Mouse (Mus musculus): ENCODE data around the gene Mars. TPM values are rescaled to one million over a fixed set of nuclear protein-coding genes. Genes with fewer than 3 reads are reported as not detected.

The Mars gene
- polyA plus RNA-seq, 1 experiment: not detected

DNA sequence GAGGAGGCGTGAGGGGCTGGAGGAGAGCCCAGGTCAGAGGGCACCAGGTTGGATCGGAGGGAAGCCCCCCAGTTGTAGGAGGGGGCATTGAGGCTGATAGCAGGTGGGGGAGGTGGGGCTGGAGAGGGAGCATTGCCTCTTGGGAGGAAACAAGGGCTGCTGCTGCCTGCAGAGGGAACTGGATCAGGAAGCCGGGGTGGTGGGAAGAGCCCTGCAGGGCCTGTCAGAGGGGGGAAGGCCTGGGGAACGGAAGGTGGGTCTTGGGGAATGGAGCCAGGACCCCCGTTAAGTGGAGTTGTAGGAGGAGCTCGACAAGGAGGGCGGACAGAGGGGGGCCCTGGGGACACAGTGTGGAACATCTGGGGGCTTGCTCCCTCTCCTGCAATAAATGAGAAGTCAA is 25.4 kb downstream of the Mars start:
- 42% methylated on average over 7 of the region's 7 CpGs for WGBS

GRCm38 (mm10) chr10:127285644-127286043 is 25.9 kb downstream of the Mars start:
- H3K27ac ChIP-seq (ENCODE audit: insufficient read depth, low read depth, low read length): no peak overlapping the region
- TF ChIP-seq CTCF (IDR thresholded peaks at IDR 0.05; ENCODE audit: insufficient read depth, low read depth, low read length) (no peak), POLR2A (IDR thresholded peaks at IDR 0.05; ENCODE audit: insufficient read depth, low read depth, low read length) (no peak)
- 62% methylated on average over 13 of the region's 13 CpGs for WGBS

More for the DNA sequence above, 25.4 kb downstream of the Mars start:
- no peak overlapping the region for H3K4me3 ChIP-seq (ENCODE audit: insufficient read depth, low read depth, low read length)
- no peak overlapping the region for H3K27ac ChIP-seq (ENCODE audit: insufficient read depth, low read depth, low read length)
- peaks cover 43% of the 10 kb centered on the region for H3K4me1 ChIP-seq (ENCODE audit: control insufficient read depth, insufficient read depth, low read length)
- TF ChIP-seq CTCF (IDR thresholded peaks at IDR 0.05; ENCODE audit: insufficient read depth, low read depth, low read length) (no peak), POLR2A (IDR thresholded peaks at IDR 0.05; ENCODE audit: insufficient read depth, low read depth, low read length) (no peak)

GRCm38 (mm10) chr10:127284724-127285500 is 26.7 kb downstream of the Mars start:
- H3K27ac ChIP-seq (ENCODE audit: insufficient read depth, low read depth, low read length): no peak overlapping the region
- 61% methylated on average over 11 of the region's 11 CpGs for WGBS
- H3K4me1 ChIP-seq (ENCODE audit: control insufficient read depth, insufficient read depth, low read length): peaks cover 43% of the 10 kb centered on the region
- H3K4me3 ChIP-seq (ENCODE audit: insufficient read depth, low read depth, low read length): no peak overlapping the region
- TF ChIP-seq POLR2A (IDR thresholded peaks at IDR 0.05; ENCODE audit: insufficient read depth, low read depth, low read length) (no peak), CTCF (IDR thresholded peaks at IDR 0.05; ENCODE audit: insufficient read depth, low read depth, low read length) (no peak)

More at GRCm38 (mm10) chr10:127285644-127286043, 25.9 kb downstream of the Mars start:
- Histone ChIP-seq H3K4me3 (ENCODE audit: insufficient read depth, low read depth, low read length) (no peak overlapping the region), H3K4me1 (ENCODE audit: control insufficient read depth, insufficient read depth, low read length) (peaks cover 43% of the 10 kb centered on the region)

DNA sequence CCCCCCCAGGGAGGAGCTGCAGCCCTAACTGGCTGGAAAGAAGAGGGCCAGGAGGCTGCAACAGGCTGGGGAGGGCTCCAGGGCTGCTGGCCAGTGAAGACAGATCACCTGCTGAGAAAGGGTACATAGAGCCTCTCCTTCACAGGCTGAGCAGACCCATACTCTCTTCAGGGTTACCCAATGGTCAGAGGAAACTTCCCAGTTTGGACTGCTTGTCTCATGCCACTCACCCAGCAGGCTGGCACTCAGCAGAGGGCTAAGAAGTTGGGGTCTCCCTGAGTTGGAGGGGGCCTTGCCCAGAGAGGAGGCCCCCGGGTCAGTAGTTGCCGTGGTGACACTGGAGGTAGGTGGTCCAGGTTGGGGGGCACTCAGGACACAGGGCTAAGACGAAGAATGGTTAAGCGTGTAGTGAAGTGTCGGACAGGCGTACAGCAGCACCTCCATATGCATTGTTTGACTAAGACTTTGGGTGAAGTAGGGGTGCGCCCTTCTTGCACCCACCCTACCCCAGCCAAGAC is 27.4 kb downstream of the Mars start:
- Histone ChIP-seq H3K27ac (ENCODE audit: insufficient read depth, low read depth, low read length) (no peak overlapping the region), H3K4me1 (ENCODE audit: control insufficient read depth, insufficient read depth, low read length) (peaks cover 41% of the 10 kb centered on the region), H3K4me3 (ENCODE audit: insufficient read depth, low read depth, low read length) (no peak overlapping the region)
- TF ChIP-seq POLR2A (IDR thresholded peaks at IDR 0.05; ENCODE audit: insufficient read depth, low read depth, low read length): no peak
- TF ChIP-seq CTCF (IDR thresholded peaks at IDR 0.05; ENCODE audit: insufficient read depth, low read depth, low read length): no peak
- WGBS: 83% methylated on average over 7 of the region's 7 CpGs

- no peak overlapping the region for H3K4me3 ChIP-seq (ENCODE audit: insufficient read depth, low read depth, low read length)
- H3K27ac ChIP-seq (ENCODE audit: insufficient read depth, low read depth, low read length): no peak overlapping the region
- peaks cover 38% of the 10 kb centered on the region for H3K4me1 ChIP-seq (ENCODE audit: control insufficient read depth, insufficient read depth, low read length)
- WGBS: 78% methylated on average over 13 of the region's 13 CpGs
- TF ChIP-seq POLR2A (IDR thresholded peaks at IDR 0.05; ENCODE audit: insufficient read depth, low read depth, low read length): no peak
- TF ChIP-seq CTCF (IDR thresholded peaks at IDR 0.05; ENCODE audit: insufficient read depth, low read depth, low read length): no peak
Observed at GRCm38 (mm10) chr10:127282620-127283215, 28.9 kb downstream of the Mars start.

GRCm38 (mm10) chr10:127281316-127281715 is 30.3 kb downstream of the Mars start:
- Histone ChIP-seq H3K27ac (ENCODE audit: insufficient read depth, low read depth, low read length) (no peak overlapping the region), H3K4me3 (ENCODE audit: insufficient read depth, low read depth, low read length) (no peak overlapping the region), H3K4me1 (ENCODE audit: control insufficient read depth, insufficient read depth, low read length) (peaks cover 24% of the 10 kb centered on the region)
- WGBS: 58% methylated on average over 8 of the region's 8 CpGs
- no peak for TF ChIP-seq CTCF (IDR thresholded peaks at IDR 0.05; ENCODE audit: insufficient read depth, low read depth, low read length)
- no peak for TF ChIP-seq POLR2A (IDR thresholded peaks at IDR 0.05; ENCODE audit: insufficient read depth, low read depth, low read length)

GRCm38 (mm10) chr10:127279730-127280129 is 31.9 kb downstream of the Mars start:
- no peak for TF ChIP-seq POLR2A (IDR thresholded peaks at IDR 0.05; ENCODE audit: insufficient read depth, low read depth, low read length)
- TF ChIP-seq CTCF (IDR thresholded peaks at IDR 0.05; ENCODE audit: insufficient read depth, low read depth, low read length): no peak
- WGBS: 82% methylated on average over 2 of the region's 2 CpGs
- Histone ChIP-seq H3K27ac (ENCODE audit: insufficient read depth, low read depth, low read length) (no peak overlapping the region), H3K4me3 (ENCODE audit: insufficient read depth, low read depth, low read length) (no peak overlapping the region), H3K4me1 (ENCODE audit: control insufficient read depth, insufficient read depth, low read length) (peaks cover 8% of the 10 kb centered on the region)

- TF ChIP-seq CTCF (IDR thresholded peaks at IDR 0.05; ENCODE audit: insufficient read depth, low read depth, low read length) (no peak), POLR2A (IDR thresholded peaks at IDR 0.05; ENCODE audit: insufficient read depth, low read depth, low read length) (no peak)
- Histone ChIP-seq H3K4me3 (ENCODE audit: insufficient read depth, low read depth, low read length) (no peak overlapping the region), H3K27ac (ENCODE audit: insufficient read depth, low read depth, low read length) (no peak overlapping the region), H3K4me1 (ENCODE audit: control insufficient read depth, insufficient read depth, low read length) (no peaks in the 10 kb centered on the region; the same call in 1 of the 2 replicates)
- 90% methylated on average over 11 of the region's 11 CpGs for WGBS
Observed at GRCm38 (mm10) chr10:127274261-127275022, 37.1 kb downstream of the Mars start.

Measured in olfactory bulb, adult 2 months (tissue).